Mouse (Mus musculus) large intestine, adult 2 months (tissue): Measurements from ENCODE around the gene Kirrel3. TPM values are rescaled to one million over a fixed set of nuclear protein-coding genes. Genes with fewer than 3 reads are reported as not detected.

Experiments used
- DNase-seq: peaks from one replicate; pipeline ENCODE4 v3.0.0-alpha.2; 2012; ENCODE audit warnings: low read depth, low spot score
- WGBS: fragments of 180-500 bp; shearing (Covaris S2); methylation state at CpG from one replicate; pipeline ENCODE4 v1.1.7; 2018; 5-methylcytosine and 5-hydroxymethylcytosine counted together
- polyA plus RNA-seq: library from polyadenylated mRNA; depleted of rRNA; stranded (reverse); fragments of >200 nt; gene quantifications from 2 replicates; pipeline ENCODE4 v1.2.3, GENCODE M21; 2012

Gene Kirrel3
- polyA plus RNA-seq, 1 experiment: 0.21 TPM

- WGBS: 81% methylated on average over 1 of the region's 1 CpGs
Observed at GRCm38 (mm10) chr9:34660566-34660965, 174.9 kb downstream of the Kirrel3 start.

GRCm38 (mm10) chr9:34663412-34663811, 177.7 kb downstream of the Kirrel3 start:
- WGBS: 68% methylated on average over 6 of the region's 6 CpGs
- no peak for DNase-seq

More at GRCm38 (mm10) chr9:34660566-34660965, 174.9 kb downstream of the Kirrel3 start:
- no peak for DNase-seq

- DNase-seq: no peak
- 69% methylated on average over 15 of the region's 15 CpGs for WGBS
Observed at GRCm38 (mm10) chr9:34665361-34666129, 179.9 kb downstream of the Kirrel3 start.

- 39% methylated on average over 1 of the region's 1 CpGs for WGBS
- DNase-seq: no peak
Observed at GRCm38 (mm10) chr9:34667182-34667581, 181.5 kb downstream of the Kirrel3 start.

- 81% methylated on average over 2 of the region's 2 CpGs for WGBS
- no peak for DNase-seq
Observed at GRCm38 (mm10) chr9:34670906-34671305, 185.2 kb downstream of the Kirrel3 start.

- WGBS: 83% methylated on average over 6 of the region's 6 CpGs
- no peak for DNase-seq
Observed at GRCm38 (mm10) chr9:34686798-34687197, 201.1 kb downstream of the Kirrel3 start.

- DNase-seq: no peak
- WGBS: 15% methylated on average over 4 of the region's 4 CpGs
Observed at GRCm38 (mm10) chr9:34688358-34688757, 202.7 kb downstream of the Kirrel3 start.

GRCm38 (mm10) chr9:34689375-34689774, 203.7 kb downstream of the Kirrel3 start:
- DNase-seq: no peak
- 50% methylated on average over 3 of the region's 3 CpGs for WGBS

GRCm38 (mm10) chr9:34695646-34696045, 210.0 kb downstream of the Kirrel3 start:
- DNase-seq: no peak
- 79% methylated on average over 5 of the region's 5 CpGs for WGBS

GRCm38 (mm10) chr9:34703547-34704300, 218.0 kb downstream of the Kirrel3 start:
- no peak for DNase-seq
- WGBS: 78% methylated on average over 12 of the region's 12 CpGs

GRCm38 (mm10) chr9:34704357-34704756, 218.7 kb downstream of the Kirrel3 start:
- WGBS: 14% methylated on average over 2 of the region's 2 CpGs
- DNase-seq: no peak

GRCm38 (mm10) chr9:34706350-34706873, 220.7 kb downstream of the Kirrel3 start:
- WGBS: 41% methylated on average over 4 of the region's 4 CpGs
- no peak for DNase-seq

GRCm38 (mm10) chr9:34708691-34709090, 223.0 kb downstream of the Kirrel3 start:
- WGBS: 76% methylated on average over 6 of the region's 6 CpGs
- no peak for DNase-seq

GRCm38 (mm10) chr9:34711996-34712395, 226.3 kb downstream of the Kirrel3 start:
- DNase-seq: no peak
- whole genome bisulfite sequencing: 62% methylated on average over 1 of the region's 1 CpGs

- 78% methylated on average over 4 of the region's 4 CpGs for WGBS
- DNase-seq: no peak
Observed at GRCm38 (mm10) chr9:34712996-34713395, 227.3 kb downstream of the Kirrel3 start.

GRCm38 (mm10) chr9:34713462-34713926, 227.8 kb downstream of the Kirrel3 start:
- no peak for DNase-seq
- 80% methylated on average over 4 of the region's 4 CpGs for WGBS

- no peak for DNase-seq
- 42% methylated on average over 3 of the region's 3 CpGs for WGBS
Observed at GRCm38 (mm10) chr9:34714996-34715619, 229.4 kb downstream of the Kirrel3 start.

GRCm38 (mm10) chr9:34716476-34716875, 230.8 kb downstream of the Kirrel3 start:
- DNase-seq: no peak
- 77% methylated on average over 2 of the region's 2 CpGs for WGBS

GRCm38 (mm10) chr9:34721478-34722197, 235.9 kb downstream of the Kirrel3 start:
- 26% methylated on average over 6 of the region's 6 CpGs for WGBS
- no peak for DNase-seq

GRCm38 (mm10) chr9:34722198-34722550, 236.5 kb downstream of the Kirrel3 start:
- no peak for DNase-seq
- 37% methylated on average over 5 of the region's 5 CpGs for WGBS
